Mouse (Mus musculus): ENCODE data around the gene Plekha6.

DNA sequence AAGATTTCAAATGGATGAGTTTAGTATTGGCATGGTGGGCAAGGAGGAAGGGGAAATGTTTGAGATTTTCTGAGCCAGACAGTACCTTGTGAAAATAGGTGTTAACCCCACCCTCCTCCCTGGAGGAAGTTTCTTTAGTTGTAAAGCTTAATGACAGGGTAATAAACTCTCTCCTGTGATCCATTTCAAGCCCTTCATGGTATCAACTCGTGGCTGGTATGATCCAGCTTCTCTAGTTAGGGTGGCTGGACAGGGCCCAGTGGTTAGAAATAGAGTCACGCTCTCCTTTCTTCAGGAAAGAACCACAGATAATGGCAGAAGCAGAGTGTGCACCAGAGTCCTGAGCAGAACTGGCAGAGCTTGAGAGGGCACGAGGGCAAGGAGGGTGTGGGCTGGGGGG lies 57.4 kb downstream of the Plekha6 start:
- no peak for TF ChIP-seq POLR2A (IDR thresholded peaks at IDR 0.05; ENCODE audit: low read depth, low read length)
- no peak for TF ChIP-seq CTCF (IDR thresholded peaks at IDR 0.05; ENCODE audit: extremely low read depth, insufficient read length, insufficient replicate concordance, low read depth, low read length)

Measured in small intestine, adult 2 months (tissue).